In genomic region chr10:68127104-68127503, GRCm38 (mm10) we compare ENCODE assay signal across 13 mouse cellular contexts.
DNase-seq lines count a peak whose midpoint lies in the region; ATAC-seq and TF ChIP-seq lines count a peak whose summit lies in the region.
"Had no signal": no experiment of that assay in that cellular context is flagged by ENCODE, and none has a peak within 500 bp of the region (broad histone marks: within the 10 kb centered on the region; RNA-seq: fewer than 3 reads in every experiment).

No protein-coding gene starts in this region.

- no peak overlapping the region for H3K4me3 ChIP-seq in heart, embryonic 14.5 days (ENCODE audit: control insufficient read depth in 1 of 2, insufficient read depth in 1 of 2, low read depth in 1 of 2, low read length in 2 of 2)
- no peak overlapping the region for H3K4me3 ChIP-seq in spleen, adult 2 months (ENCODE audit: extremely low read depth, insufficient read depth, insufficient read length)
- H3K4me3 ChIP-seq in intestine, embryonic 14.5 days (ENCODE audit: low read depth, low read length) = no peak overlapping the region
- H3K4me3 ChIP-seq in hindbrain, postnatal 0 days (ENCODE audit: low read length) = no peak overlapping the region
- H3K4me3 ChIP-seq: forebrain, embryonic 10.5 days had no signal

- 0 out of 2 replicates have a peak overlapping the region, but pooled peaks have one; percentile 24 for H3K4me2 ChIP-seq in heart, embryonic 14.5 days (ENCODE audit: low read length)
- H3K4me2 ChIP-seq in intestine, embryonic 14.5 days (ENCODE audit: low read length) = no peak overlapping the region
- no peak overlapping the region for H3K4me2 ChIP-seq in hindbrain, postnatal 0 days (ENCODE audit: low read depth, low read length)

- H3K9ac ChIP-seq in heart, embryonic 14.5 days (ENCODE audit: low read length) = no peak overlapping the region
- no peak overlapping the region for H3K9ac ChIP-seq in intestine, embryonic 14.5 days (ENCODE audit: low read length)
- no peak overlapping the region for H3K9ac ChIP-seq in hindbrain, postnatal 0 days (replicated peaks; ENCODE audit: low read length)

- H3K27ac ChIP-seq in heart, embryonic 14.5 days (replicated peaks in 1 of 2; ENCODE audit: control insufficient read depth in 1 of 2, insufficient read depth in 1 of 2, low read depth in 2 of 2, low read length in 2 of 2) = peak overlapping the region in 1 of 2 experiments; percentile 70; a peak in 2 of 4 replicates
- H3K27ac ChIP-seq in spleen, adult 2 months (ENCODE audit: insufficient read depth, low read length) = 0 out of 2 replicates have a peak overlapping the region, but pooled peaks have one; percentile 21
- H3K27ac ChIP-seq in intestine, embryonic 14.5 days (ENCODE audit: low read depth) = peak overlapping the region; percentile 14; the same call in 1 of the 2 replicates
- no peak overlapping the region for H3K27ac ChIP-seq in hindbrain, postnatal 0 days
- H3K27ac ChIP-seq: forebrain, embryonic 10.5 days had no signal

- WGBS in heart, embryonic 14.5 days = 7% methylated on average over 2 of the region's 2 CpGs
- 70% methylated on average over 2 of the region's 2 CpGs for WGBS in spleen, adult 2 months
- 66% methylated on average over 2 of the region's 2 CpGs for WGBS in intestine, embryonic 14.5 days
- 79% methylated on average over 2 of the region's 2 CpGs for WGBS in hindbrain, postnatal 0 days

- H3K9me3 ChIP-seq in heart, embryonic 14.5 days (ENCODE audit: control insufficient read depth, low read length) = no peaks in the 10 kb centered on the region
- no peaks in the 10 kb centered on the region for H3K9me3 ChIP-seq in intestine, embryonic 14.5 days (ENCODE audit: control insufficient read depth, low read length)
- no peaks in the 10 kb centered on the region for H3K9me3 ChIP-seq in hindbrain, postnatal 0 days (ENCODE audit: low read length)
- H3K9me3 ChIP-seq: forebrain, embryonic 10.5 days had no signal

- no peak for DNase-seq in heart, postnatal 14 days
- no peak for DNase-seq in spleen, adult 2 months (ENCODE audit: low read depth in 1 of 2, low spot score in 2 of 2)
- no peak for DNase-seq in spleen, postnatal 4 days (ENCODE audit: low spot score in 2 of 2)
- DNase-seq in intestine, embryonic 14.5 days (ENCODE audit: low spot score) = no peak
- DNase-seq in ovary, postnatal 36 days (ENCODE audit: low spot score) = no peak
- DNase-seq in hindbrain, postnatal 0 days (ENCODE audit: low spot score) = no peak
- DNase-seq: gastrocnemius, postnatal 14 days; kidney, postnatal 4 days; lung, postnatal 4 days; thymus, postnatal 4 days had no signal

- peaks cover 7 to 49% of the 10 kb centered on the region in 2 experiments; a peak in 3 of 4 replicates for H3K4me1 ChIP-seq in heart, embryonic 14.5 days (ENCODE audit: control insufficient read depth in 2 of 2, insufficient read depth in 2 of 2, low read length in 2 of 2)
- peaks cover 2% of the 10 kb centered on the region; the same call in 1 of the 2 replicates for H3K4me1 ChIP-seq in spleen, adult 2 months (ENCODE audit: control insufficient read depth, insufficient read depth, insufficient read length)
- 0 out of 2 replicates have a peak, but pooled peaks cover 12% of the 10 kb centered on the region for H3K4me1 ChIP-seq in intestine, embryonic 14.5 days (replicated peaks; ENCODE audit: control insufficient read depth, insufficient read depth, low read length)
- peaks cover 4% of the 10 kb centered on the region; the same call in 1 of the 2 replicates for H3K4me1 ChIP-seq in hindbrain, postnatal 0 days (ENCODE audit: insufficient read depth, low read length)

- H3K27me3 ChIP-seq in heart, embryonic 14.5 days (ENCODE audit: control insufficient read depth, insufficient read depth, low read length) = no peaks in the 10 kb centered on the region
- H3K27me3 ChIP-seq in spleen, adult 2 months (ENCODE audit: control insufficient read depth, insufficient read depth, low read length) = no peaks in the 10 kb centered on the region
- H3K27me3 ChIP-seq in intestine, embryonic 14.5 days (replicated peaks; ENCODE audit: control insufficient read depth, insufficient read depth, low read length) = no peaks in the 10 kb centered on the region
- H3K27me3 ChIP-seq in hindbrain, postnatal 0 days (ENCODE audit: insufficient read depth, low read length) = no peaks in the 10 kb centered on the region

- intact Hi-C loops in heart, postnatal 14 days (cut with DNase I) = loop anchor here (5.0 kb wide), 1 partner anchor 35 kb away; no protein-coding TSS in a partner anchor

- TF ChIP-seq CTCF in spleen, adult 2 months (IDR thresholded peaks at IDR 0.05; ENCODE audit: extremely low read depth, insufficient read depth, insufficient read length, insufficient replicate concordance) = no peak
- no peak for TF ChIP-seq CTCF in hindbrain, postnatal 0 days (IDR thresholded peaks at IDR 0.05; ENCODE audit: low read depth)

- no peak for ATAC-seq in heart, embryonic 14.5 days (ENCODE audit: insufficient number of reproducible peaks, insufficient read depth, low FRiP score, low read depth)
- no peak for ATAC-seq in intestine, embryonic 14.5 days (replicated peaks; ENCODE audit: low FRiP score, low TSS enrichment, low read depth)
- no peak for ATAC-seq in hindbrain, postnatal 0 days
- ATAC-seq: hindbrain, embryonic 16.5 days had no signal

- TF ChIP-seq POLR2A in spleen, adult 2 months (IDR thresholded peaks at IDR 0.05; ENCODE audit: low read depth, low read length) = no peak

- H3K36me3 ChIP-seq in heart, embryonic 14.5 days (ENCODE audit: control insufficient read depth, insufficient read depth, low read length) = peaks cover 47% of the 10 kb centered on the region
- peaks cover 15% of the 10 kb centered on the region for H3K36me3 ChIP-seq in spleen, adult 2 months (ENCODE audit: control insufficient read depth, insufficient read depth, low read length)
- H3K36me3 ChIP-seq in intestine, embryonic 14.5 days (ENCODE audit: control insufficient read depth, insufficient read depth, low read length) = peaks cover 34% of the 10 kb centered on the region
- H3K36me3 ChIP-seq in hindbrain, postnatal 0 days (ENCODE audit: insufficient read depth, low read length) = no peaks in the 10 kb centered on the region
